8 mouse cellular contexts compared by ENCODE assay signal in the genomic region with DNA sequence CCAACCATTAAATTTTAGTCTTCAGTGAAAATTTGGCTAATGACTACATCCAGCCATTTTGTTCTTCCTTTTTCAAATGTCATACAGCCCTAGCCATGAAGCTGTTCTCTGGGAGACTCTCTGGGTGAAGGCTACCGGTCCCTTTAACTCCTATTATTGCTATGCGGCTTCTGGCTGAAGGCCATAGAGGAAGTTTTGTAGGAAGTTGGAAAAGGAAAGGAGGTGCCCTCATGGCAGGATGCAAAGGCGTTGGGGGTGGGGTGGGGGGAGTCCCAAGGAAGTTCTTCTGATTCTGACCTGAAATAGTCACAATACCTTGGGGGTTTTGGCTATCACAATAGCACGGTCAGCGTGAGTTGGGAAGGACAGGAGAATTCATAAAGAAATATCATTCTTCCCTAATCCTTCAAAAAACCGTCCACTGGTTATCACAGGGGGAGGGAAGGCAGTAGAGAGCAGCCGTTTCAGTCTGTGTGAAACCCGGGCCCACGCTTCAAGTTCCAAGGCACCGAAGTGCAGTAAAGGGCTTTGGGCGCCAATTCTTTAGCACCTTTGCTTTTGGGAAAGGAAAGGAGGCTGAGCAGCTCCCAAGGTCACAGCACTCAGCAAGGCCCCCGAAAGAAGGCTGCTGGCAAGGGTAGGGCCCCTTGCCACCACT. TPM values are rescaled to one million over a fixed set of nuclear protein-coding genes. Genes with fewer than 3 reads are reported as not detected.
A peak's percentile ranks its signal among the peaks of the same experiment; 100 is the strongest.
DNase-seq lines count a peak whose midpoint lies in the region; ATAC-seq lines count a peak whose summit lies in the region.
"Had no signal": no experiment of that assay in that cellular context is flagged by ENCODE, and none has a peak within 500 bp of the region (broad histone marks: within the 10 kb centered on the region; RNA-seq: fewer than 3 reads in every experiment).

No protein-coding gene starts in this region.

- H3K9me3 ChIP-seq in embryonic facial prominence, embryonic 14.5 days (ENCODE audit: control insufficient read depth, low read length): no peaks in the 10 kb centered on the region
- no peaks in the 10 kb centered on the region for H3K9me3 ChIP-seq in hindbrain, embryonic 13.5 days
- no peaks in the 10 kb centered on the region for H3K9me3 ChIP-seq in liver, embryonic 11.5 days (ENCODE audit: control insufficient read depth, low read length)

- WGBS in embryonic facial prominence, embryonic 14.5 days: 84% methylated on average over 12 of the region's 12 CpGs
- 89% methylated on average over 12 of the region's 12 CpGs for WGBS in hindbrain, embryonic 13.5 days
- 71% methylated on average over 12 of the region's 12 CpGs for WGBS in liver, embryonic 11.5 days

- H3K27me3 ChIP-seq in embryonic facial prominence, embryonic 14.5 days (replicated peaks; ENCODE audit: control insufficient read depth, insufficient read depth, low read length): no peaks in the 10 kb centered on the region
- no peaks in the 10 kb centered on the region for H3K27me3 ChIP-seq in hindbrain, embryonic 13.5 days
- no peaks in the 10 kb centered on the region for H3K27me3 ChIP-seq in liver, embryonic 11.5 days (replicated peaks; ENCODE audit: control insufficient read depth, insufficient read depth, low read length)

- DNase-seq in adrenal gland, adult 8-10 months: peak; percentile 30
- peak; percentile 29 for DNase-seq in embryonic facial prominence, embryonic 14.5 days (ENCODE audit: low spot score)
- DNase-seq in liver, embryonic 11.5 days (ENCODE audit: low spot score): no peak
- DNase-seq in urinary bladder, postnatal 36 days (ENCODE audit: low spot score in 2 of 2): no peak
- no peak for DNase-seq in frontal cortex, postnatal 25 days (ENCODE audit: low spot score in 2 of 2)
- DNase-seq in frontal cortex, postnatal 10 days (ENCODE audit: low spot score in 2 of 2): no peak

- no peaks in the 10 kb centered on the region for H3K4me1 ChIP-seq in embryonic facial prominence, embryonic 14.5 days (ENCODE audit: control insufficient read depth, insufficient read depth, low read length)
- no peaks in the 10 kb centered on the region for H3K4me1 ChIP-seq in hindbrain, embryonic 13.5 days (replicated peaks)
- H3K4me1 ChIP-seq in liver, embryonic 11.5 days (replicated peaks; ENCODE audit: control insufficient read depth, insufficient read depth, low read length): no peaks in the 10 kb centered on the region

- no peak overlapping the region for H3K4me3 ChIP-seq in embryonic facial prominence, embryonic 14.5 days (ENCODE audit: low read depth, low read length)
- no peak overlapping the region for H3K4me3 ChIP-seq in hindbrain, embryonic 13.5 days
- no peak overlapping the region for H3K4me3 ChIP-seq in liver, embryonic 11.5 days (ENCODE audit: low read depth, low read length)

- no peak for ATAC-seq in embryonic facial prominence, embryonic 14.5 days (ENCODE audit: low read depth)
- ATAC-seq in hindbrain, embryonic 13.5 days (ENCODE audit: low FRiP score): 0 out of 2 replicates have a peak, but pooled peaks have one; percentile 54
- ATAC-seq in liver, embryonic 11.5 days (replicated peaks; ENCODE audit: low FRiP score): peak; percentile 34; the same call in 1 of the 2 replicates

- H3K27ac ChIP-seq in embryonic facial prominence, embryonic 14.5 days (replicated peaks; ENCODE audit: low read depth, low read length): peak overlapping the region; percentile 52; the same call in 1 of the 2 replicates
- peak overlapping the region; percentile 64 for H3K27ac ChIP-seq in hindbrain, embryonic 13.5 days
- no peak overlapping the region for H3K27ac ChIP-seq in liver, embryonic 11.5 days (ENCODE audit: low read depth, low read length)
- H3K27ac ChIP-seq: macrophage had no signal

- H3K4me2 ChIP-seq in embryonic facial prominence, embryonic 14.5 days (ENCODE audit: low read depth, low read length): no peak overlapping the region
- no peak overlapping the region for H3K4me2 ChIP-seq in hindbrain, embryonic 13.5 days
- H3K4me2 ChIP-seq in liver, embryonic 11.5 days: no peak overlapping the region

- H3K9ac ChIP-seq in embryonic facial prominence, embryonic 14.5 days (ENCODE audit: low read depth, low read length): no peak overlapping the region
- H3K9ac ChIP-seq in hindbrain, embryonic 13.5 days: no peak overlapping the region
- H3K9ac ChIP-seq in liver, embryonic 11.5 days (ENCODE audit: low read depth, low read length): no peak overlapping the region

- peaks cover 49% of the 10 kb centered on the region for H3K36me3 ChIP-seq in embryonic facial prominence, embryonic 14.5 days (ENCODE audit: control insufficient read depth, insufficient read depth, low read length)
- H3K36me3 ChIP-seq in hindbrain, embryonic 13.5 days: peaks cover 3% of the 10 kb centered on the region; the same call in 1 of the 2 replicates
- 0 out of 2 replicates have a peak, but pooled peaks cover 2% of the 10 kb centered on the region for H3K36me3 ChIP-seq in liver, embryonic 11.5 days (ENCODE audit: control insufficient read depth, insufficient read depth, low read length)

RNA-seq across cellular contexts. Expression of gene Abhd10, which starts 14.8 kb away (rescaled TPM):
- 10 to 100 TPM; 25.4 to 38.1 (median 27.0) TPM for total RNA-seq in adrenal gland, adult 8-10 months (2022)
- 27.4 and 34.6 TPM in 2 replicates for polyA plus RNA-seq in embryonic facial prominence, embryonic 14.5 days (2014; fragmentation: Nextera tagmentation; extraction: Ambion mirVana)
- 41.2 and 46.0 TPM in 2 replicates for polyA plus RNA-seq in hindbrain, embryonic 13.5 days (2015; fragmentation: Nextera tagmentation; extraction: Ambion mirVana)
- polyA plus RNA-seq in liver, embryonic 11.5 days (2014; fragmentation: Nextera tagmentation; extraction: Ambion mirVana): 28.3 and 30.7 TPM in 2 replicates

RNA-seq across cellular contexts. Expression of gene Tagln3, which starts 33.1 kb away (rescaled TPM):
- 1 to 10 TPM; 3.1 to 6.7 (median 4.3) TPM for total RNA-seq in adrenal gland, adult 8-10 months (2022)
- 26.0 and 30.6 TPM in 2 replicates for polyA plus RNA-seq in embryonic facial prominence, embryonic 14.5 days (2014; fragmentation: Nextera tagmentation; extraction: Ambion mirVana)
- 625 and 635 TPM in 2 replicates for polyA plus RNA-seq in hindbrain, embryonic 13.5 days (2015; fragmentation: Nextera tagmentation; extraction: Ambion mirVana)
- 4.1 and 5.4 TPM in 2 replicates for polyA plus RNA-seq in liver, embryonic 11.5 days (2014; fragmentation: Nextera tagmentation; extraction: Ambion mirVana)

Comparison
In these comparisons a context has a peak if more than half of its experiments do, and no peak if none do; other contexts are left out.
1. DNase-seq: peak in adrenal gland, adult 8-10 months (single experiment) and embryonic facial prominence, embryonic 14.5 days (single experiment); none in liver, embryonic 11.5 days (single experiment), urinary bladder, postnatal 36 days (0 of 2), frontal cortex, postnatal 25 days (0 of 2) and frontal cortex, postnatal 10 days (0 of 2).
2. RNA of gene Tagln3, which starts 33.1 kb away (polyA plus RNA-seq): 625 to 635 TPM in hindbrain, embryonic 13.5 days; 26.0 to 30.6 TPM in embryonic facial prominence, embryonic 14.5 days and 4.1 to 5.4 TPM in liver, embryonic 11.5 days; every median in the first group is over 10 times any median in the second.